Mouse (Mus musculus): ENCODE data around the gene Vamp4. TPM values are rescaled to one million over a fixed set of nuclear protein-coding genes. Genes with fewer than 3 reads are reported as not detected.

Gene Vamp4
- polyA plus RNA-seq (2014; fragmentation: Illumina TruSeq; extraction: RNeasy Lipid Tissue Mini Kit (QIAGEN cat#74804)), result 239 TPM

GRCm38 (mm10) chr1:162570260-162570748, at the start of gene Vamp4:
Gene Vamp4, plus strand, starts transcription at chr1:162570515.

GRCm38 (mm10) chr1:162548016-162548916, 22.0 kb upstream of the Vamp4 start, which contains the start of gene Mettl13:
Gene Mettl13, minus strand, starts transcription at chr1:162548551.

GRCm38 (mm10) chr1:162639051-162639750, 68.9 kb downstream of the Vamp4 start, which contains the start of gene Myoc:
Gene Myoc, plus strand, starts transcription at chr1:162639155.

Other genes with a start within 250 kb of the Vamp4 start
- gene Dnm3, start 92.5 kb upstream of the Vamp4 start, polyA plus RNA-seq (2014; fragmentation: Illumina TruSeq; extraction: RNeasy Lipid Tissue Mini Kit (QIAGEN cat#74804)), result 19.8 TPM
- 4.3 TPM for gene Mettl13, start 22.0 kb upstream of the Vamp4 start, polyA plus RNA-seq (2014; fragmentation: Illumina TruSeq; extraction: RNeasy Lipid Tissue Mini Kit (QIAGEN cat#74804))
- 2.7 TPM for gene Myoc, start 68.6 kb downstream of the Vamp4 start, polyA plus RNA-seq (2014; fragmentation: Illumina TruSeq; extraction: RNeasy Lipid Tissue Mini Kit (QIAGEN cat#74804))
- gene Myocos, start 87.7 kb downstream of the Vamp4 start, polyA plus RNA-seq (2014; fragmentation: Illumina TruSeq; extraction: RNeasy Lipid Tissue Mini Kit (QIAGEN cat#74804)), result 6.0 TPM
- gene Prrc2c, start 170.0 kb downstream of the Vamp4 start, polyA plus RNA-seq (2014; fragmentation: Illumina TruSeq; extraction: RNeasy Lipid Tissue Mini Kit (QIAGEN cat#74804)), result 82.3 TPM
- gene Fmo4, start 243.5 kb downstream of the Vamp4 start, polyA plus RNA-seq (2014; fragmentation: Illumina TruSeq; extraction: RNeasy Lipid Tissue Mini Kit (QIAGEN cat#74804)), result 1.00 TPM

All from ovary, adult 10 weeks (tissue).